Mouse (Mus musculus): ENCODE measurements around the gene Ska3.

Ska3 gene

DNA sequence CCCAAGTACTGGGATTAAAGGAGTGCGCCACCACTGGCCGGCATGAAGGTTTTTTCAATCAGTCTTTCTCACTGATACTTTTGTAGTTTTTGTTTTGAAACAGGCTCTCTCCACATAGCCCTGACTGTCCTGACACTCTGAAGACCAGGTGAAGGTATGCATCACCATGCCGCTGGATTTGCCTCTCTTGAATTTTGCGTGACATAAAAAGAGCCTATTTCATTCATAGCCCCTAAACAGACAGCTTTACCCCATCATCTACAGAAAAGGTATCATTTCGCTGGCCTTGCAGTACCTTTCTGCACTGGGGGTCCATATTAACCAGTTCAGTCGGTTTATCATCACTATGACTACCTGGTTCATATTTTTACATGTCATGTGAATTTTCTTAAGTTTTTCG, 28.4 kb downstream of the Ska3 start:
- in situ Hi-C loops (cut with MboI, MseI): no loop called here

DNA sequence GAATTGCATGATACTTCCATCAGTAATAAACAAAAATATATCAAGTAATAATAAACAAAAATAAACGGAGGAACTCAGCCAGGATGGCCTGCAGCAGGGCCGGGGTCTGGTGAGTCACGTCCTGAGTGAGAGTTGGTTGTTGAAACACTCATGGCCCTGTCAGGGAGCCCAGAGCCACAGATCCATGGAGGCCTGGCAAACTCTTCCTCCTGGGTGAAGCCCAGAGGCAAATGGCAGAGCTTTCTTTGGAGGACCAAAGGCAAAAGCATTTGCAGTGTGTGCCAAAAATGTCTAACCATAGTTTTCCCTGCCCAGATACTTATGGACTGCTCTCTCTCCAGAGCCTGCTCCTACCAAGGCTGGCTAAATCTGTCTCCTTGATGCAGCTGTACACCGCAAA, 34.8 kb downstream of the Ska3 start:
- in situ Hi-C loops (cut with MboI, MseI): no loop called here

DNA sequence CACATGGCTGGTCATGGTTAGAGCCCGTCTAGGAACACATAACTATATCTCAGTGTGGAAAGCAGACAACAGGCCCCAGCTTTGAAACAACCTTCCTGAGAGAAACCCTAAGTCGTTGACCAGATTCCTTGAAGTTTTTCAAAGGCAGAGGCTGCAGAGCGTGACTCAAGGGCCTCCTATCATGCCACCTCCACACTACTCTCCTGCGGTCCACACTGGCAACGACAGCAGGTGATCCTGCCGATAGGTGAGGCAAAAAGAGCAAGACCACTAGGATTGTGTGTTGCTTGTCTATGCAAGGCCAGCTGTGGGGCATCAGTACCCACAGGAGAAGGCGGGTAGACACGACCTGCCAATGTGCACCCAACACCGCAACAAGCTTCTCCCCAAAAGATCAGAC, 36.2 kb downstream of the Ska3 start:
- in situ Hi-C loops (cut with MboI, MseI): no loop called here

DNA sequence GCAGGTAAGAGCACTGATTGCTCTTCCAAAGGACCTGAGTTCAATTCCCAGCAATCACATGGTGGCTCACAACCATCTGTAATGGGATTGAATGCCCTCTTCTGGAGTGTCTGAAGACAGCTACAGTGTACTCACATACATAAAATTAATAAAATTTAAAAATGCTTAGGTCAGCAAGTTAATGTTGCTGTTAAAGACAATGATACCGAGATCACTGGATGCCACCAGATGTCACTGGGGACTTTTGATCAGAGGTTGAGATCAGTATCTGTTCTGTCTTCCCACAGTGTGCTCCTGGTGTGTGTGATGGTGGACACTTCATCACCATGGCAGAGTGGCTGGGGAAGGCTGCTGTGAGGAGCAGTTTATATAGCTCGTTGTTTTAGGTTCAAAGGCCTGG, 36.7 kb downstream of the Ska3 start:
- in situ Hi-C loops (cut with MboI, MseI): no loop called here

DNA sequence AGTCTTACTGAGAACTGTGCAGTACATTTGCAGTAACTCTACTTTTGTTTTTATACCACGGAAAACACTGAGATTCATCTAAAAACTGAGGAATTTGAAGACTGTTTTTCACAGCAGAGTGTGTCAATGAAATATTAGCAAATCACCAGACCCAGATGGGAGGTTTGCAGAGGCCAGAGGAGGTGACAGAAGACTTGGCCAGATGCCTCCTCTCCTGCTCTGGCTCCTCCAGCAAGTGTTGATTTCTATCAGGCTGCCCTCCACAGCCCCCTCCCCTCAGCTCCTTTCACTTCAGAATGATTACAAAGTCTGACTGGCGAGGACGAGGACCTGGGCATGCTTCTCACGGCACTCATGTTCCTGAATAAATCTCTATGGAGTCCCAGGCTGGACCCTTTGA, 38.6 kb downstream of the Ska3 start:
- in situ Hi-C loops (cut with MboI, MseI): no loop called here

DNA sequence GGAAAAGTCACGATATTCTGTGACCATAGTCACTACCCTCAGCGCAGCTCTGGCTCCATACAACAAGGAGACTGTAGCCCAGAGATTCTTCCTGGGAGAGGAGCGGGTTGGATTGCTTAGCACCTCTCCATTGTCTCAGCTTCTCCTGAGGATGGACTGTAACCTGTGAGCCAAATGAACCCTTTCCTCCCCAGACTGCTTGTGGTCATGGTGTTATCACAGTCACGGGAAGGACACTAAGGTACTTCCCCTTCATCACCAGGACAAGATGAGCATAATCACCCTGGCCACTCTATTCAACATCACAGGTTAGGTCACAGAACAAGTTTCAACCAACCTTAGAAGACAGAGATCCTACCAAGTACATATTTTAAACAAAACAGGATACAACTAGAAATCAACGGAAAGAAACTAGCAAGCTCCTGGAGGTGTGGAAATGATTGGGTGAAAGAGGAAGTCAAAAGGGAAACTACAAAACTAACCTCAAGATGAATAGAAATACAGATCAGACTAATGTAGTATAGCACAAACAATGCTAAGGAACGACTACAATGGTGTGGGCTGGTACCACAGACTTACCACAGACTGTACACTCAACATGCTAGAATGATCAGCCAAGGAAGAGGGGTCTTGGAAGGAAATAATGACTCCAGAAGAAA, 53.7 kb downstream of the Ska3 start:
- in situ Hi-C loops (cut with MboI, MseI): no loop called here

DNA sequence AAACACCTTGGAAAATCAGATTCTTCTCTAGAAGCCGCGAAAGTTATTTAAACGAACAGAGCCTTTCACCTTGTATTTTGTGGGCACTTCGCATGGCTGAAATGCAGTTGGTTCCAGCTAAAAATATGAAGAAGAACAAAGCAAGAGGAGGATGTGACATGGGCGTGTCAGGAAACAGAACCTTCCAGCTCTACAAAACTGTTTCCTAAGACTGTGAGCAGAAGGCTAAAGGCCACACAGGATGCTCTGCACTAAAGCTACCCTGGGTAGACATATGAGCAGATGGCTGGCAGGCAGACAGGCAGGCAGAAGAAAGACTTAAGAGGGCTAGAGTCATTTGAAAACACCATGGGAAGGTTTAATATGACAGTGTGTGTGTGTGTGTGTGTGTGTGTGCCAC, 56.9 kb downstream of the Ska3 start:
- in situ Hi-C loops (cut with MboI, MseI): loop anchor here (10.0 kb wide), 1 partner anchor 1316 kb away; no protein-coding TSS in a partner anchor

DNA sequence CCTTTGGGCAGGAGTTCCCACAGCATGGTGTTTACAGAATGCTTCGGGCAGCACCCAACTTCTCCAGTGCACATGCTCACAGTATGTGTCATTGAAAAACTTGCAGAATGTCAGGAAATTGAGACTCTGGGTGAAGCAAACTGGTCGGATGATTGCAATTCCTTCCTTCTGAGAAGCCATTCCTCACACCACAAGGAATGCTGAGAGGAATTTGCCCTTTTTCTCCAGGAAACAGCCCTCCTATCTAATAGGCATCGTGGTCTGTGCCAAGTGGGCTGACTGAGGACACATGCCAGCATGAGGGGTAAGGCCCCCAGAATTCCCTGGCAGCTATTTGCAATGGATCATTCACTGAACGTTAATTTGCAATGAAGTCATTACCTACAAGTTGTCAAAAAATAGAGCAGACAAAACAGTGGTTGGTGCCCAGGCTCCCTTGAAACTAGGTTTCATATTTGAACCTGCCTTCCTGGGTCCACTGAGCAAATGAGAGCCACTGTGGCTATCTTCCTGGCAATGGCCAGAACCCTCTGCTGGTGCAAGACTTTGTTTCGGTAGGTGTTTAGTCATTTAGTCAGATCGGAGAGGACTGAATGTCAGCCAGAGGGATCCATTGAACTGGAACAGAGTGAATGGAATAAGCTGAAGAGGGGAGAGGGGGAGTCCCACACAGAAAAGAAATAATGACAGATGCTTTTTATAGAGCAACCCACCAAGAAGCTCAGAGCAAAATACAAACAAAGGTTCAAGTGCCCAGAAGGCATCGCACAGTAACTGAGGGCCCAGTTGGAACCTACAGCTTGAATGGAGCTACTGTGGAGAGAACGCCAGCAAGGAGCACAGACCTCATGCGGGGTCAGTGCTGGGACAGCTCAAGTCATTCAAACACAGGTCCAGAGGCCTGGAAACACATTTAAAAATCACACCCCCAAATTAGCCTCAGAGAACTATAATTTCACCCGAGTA, 65.3 kb downstream of the Ska3 start:
- in situ Hi-C loops (cut with MboI, MseI): loop anchor here (10.0 kb wide), 1 partner anchor 1324 kb away; no protein-coding TSS in a partner anchor

DNA sequence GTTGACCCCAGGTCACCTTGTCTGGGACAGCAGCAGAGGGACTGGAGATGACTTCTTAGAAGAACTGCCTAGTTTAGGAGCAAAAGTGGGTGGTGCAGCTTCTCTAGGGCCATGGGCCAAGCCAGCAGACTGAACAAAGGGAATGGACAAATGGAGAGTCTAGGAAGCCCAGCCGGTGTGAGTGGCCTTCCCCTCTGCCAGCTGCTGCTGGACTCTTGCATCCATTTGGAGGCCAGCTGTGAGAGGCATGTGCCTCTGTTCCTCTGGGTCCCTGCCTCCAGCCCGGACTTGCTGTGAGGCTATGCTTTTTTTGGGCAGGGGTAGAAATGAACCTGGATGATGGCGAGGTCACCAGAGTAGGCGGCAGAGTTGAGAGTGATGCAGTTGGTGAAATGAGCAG, 67.7 kb downstream of the Ska3 start, which contains the start of gene Lats2:
Gene Lats2 (minus strand): TSS at position 152 of the 400 bp plus-strand sequence.
- in situ Hi-C loops (cut with MboI, MseI): no loop called here

Measured in T-helper 2 cell (primary cell).